Mouse (Mus musculus) erythroblast, embryonic 14.5 days (primary cell): ENCODE measurements around the gene Kif18a.

Experiments
- GATA1 ChIP-seq: IDR thresholded peaks from 2 replicates; pipeline ENCODE4 v1.6.1; 2012; ENCODE audit warnings: low read length, inconsistent platforms, mixed read lengths
- TAL1 ChIP-seq: IDR thresholded peaks from 3 replicates; pipeline ENCODE4 v1.6.1; 2012; ENCODE audit warnings: low read length, inconsistent platforms, mixed read lengths

GRCm38 (mm10) chr2:109241947-109242346 is 38.6 kb upstream of the Kif18a start:
- TF ChIP-seq GATA1, result no peak
- TF ChIP-seq TAL1, result no peak
